Mouse (Mus musculus): ENCODE results near the gene Gm30302. TPM values are rescaled to one million over a fixed set of nuclear protein-coding genes. Genes with fewer than 3 reads are reported as not detected.

Gene Gm30302
- not detected in 2 replicates for polyA plus RNA-seq (2012; rRNA removed)

GRCm38 (mm10) chr13:49798901-49799300, at the start of gene Gm30302:
Gm30302 (minus strand) TSS chr13:49799001.

Other genes with a start within 250 kb of the Gm30302 start
- gene Omd, start 216.5 kb downstream of the Gm30302 start, polyA plus RNA-seq (2012; rRNA removed): 0.19 TPM in 1 of 2 replicates, not detected in the other
- 5.2 and 11.8 TPM in 2 replicates for gene Ogn, start 191.0 kb downstream of the Gm30302 start, polyA plus RNA-seq (2012; rRNA removed)
- gene Cenpp, start 146.2 kb downstream of the Gm30302 start, polyA plus RNA-seq (2012; rRNA removed): 13.9 and 14.6 TPM in 2 replicates
- gene Nol8, start 145.9 kb downstream of the Gm30302 start, polyA plus RNA-seq (2012; rRNA removed): 18.4 and 21.8 TPM in 2 replicates
- gene Iars, start 116.9 kb downstream of the Gm30302 start, polyA plus RNA-seq (2012; rRNA removed): 68.3 and 70.6 TPM in 2 replicates

Data from central nervous system, embryonic 11.5 days (tissue).